Mouse (Mus musculus): ENCODE measurements around the gene Gm20906.
"Not testable (repeated sequence)": the region's sequence is repeated elsewhere in the genome, so short reads cannot be mapped to it uniquely, and the experiment has no call there.

Gene Gm20906

GRCm38 (mm10) chrY:87550666-87551065, at the start of gene Gm20906:
Gene Gm20906, plus strand, starts transcription at chrY:87550966.
- not testable (repeated sequence) for DNase-seq
